Mouse (Mus musculus): ENCODE data around the gene Ctnnal1. TPM values are rescaled to one million over a fixed set of nuclear protein-coding genes. Genes with fewer than 3 reads are reported as not detected.

The Ctnnal1 gene
- total and polyA plus RNA-seq, 3 experiments: 2.3 to 6.3 TPM; not detected in 1

- Histone ChIP-seq H3K36me3 (ENCODE audit: control insufficient read depth in 1 of 2, insufficient read depth in 2 of 2, low read length in 2 of 2) (peaks cover 0 to 2% of the 10 kb centered on the region in 2 experiments; a peak in 2 of 4 replicates), H3K9me3 (replicated peaks; ENCODE audit: insufficient read depth, low read length) (no peaks in the 10 kb centered on the region), H3K9ac (ENCODE audit: control insufficient read depth, low read depth, low read length, poor library complexity, severe bottlenecking) (no peak overlapping the region), H3K27me3 (ENCODE audit: control insufficient read depth in 1 of 2, insufficient read depth in 2 of 2, low read length in 2 of 2) (no peaks in the 10 kb centered on the region), H3K27ac (ENCODE audit: control insufficient read depth, low read depth, low read length) (no peak overlapping the region), H3K4me1 (ENCODE audit: control insufficient read depth in 1 of 2, insufficient read depth in 2 of 2, low read length in 2 of 2) (peaks cover 0 to 2% of the 10 kb centered on the region in 2 experiments; a peak in 2 of 4 replicates), H3K4me3 (ENCODE audit: control insufficient read depth in 1 of 2, insufficient read depth in 1 of 2, low read depth in 2 of 2, low read length in 2 of 2) (no peak overlapping the region), H3K79me2 (ENCODE audit: control insufficient read depth, insufficient read depth, low read length, poor library complexity) (no peaks in the 10 kb centered on the region)
- DNase-seq (ENCODE audit: low read depth, low spot score): no peak
- TF ChIP-seq CHD1 (IDR thresholded peaks at IDR 0.05; ENCODE audit: low read depth, low read length): no peak
- no peak for TF ChIP-seq UBTF (IDR thresholded peaks at IDR 0.05; ENCODE audit: borderline replicate concordance, insufficient read depth, low read depth, low read length)
- TF ChIP-seq RCOR1 (IDR thresholded peaks at IDR 0.05; ENCODE audit: low read depth, low read length): no peak
- no peak for TF ChIP-seq TAL1 (IDR thresholded peaks at IDR 0.05; ENCODE audit: low read length)
- TF ChIP-seq MYB (IDR thresholded peaks at IDR 0.05; ENCODE audit: low read depth, low read length): no peak
- TF ChIP-seq ZC3H11A (IDR thresholded peaks at IDR 0.05; ENCODE audit: low read depth, low read length): no peak
- TF ChIP-seq JUND (IDR thresholded peaks at IDR 0.05; ENCODE audit: low read depth, low read length): no peak
- TF ChIP-seq ETS1 (IDR thresholded peaks at IDR 0.05; ENCODE audit: low read depth, low read length): no peak
- TF ChIP-seq MAZ (IDR thresholded peaks at IDR 0.05; ENCODE audit: low read depth, low read length): no peak
- no peak for TF ChIP-seq MXI1 (IDR thresholded peaks at IDR 0.05; ENCODE audit: low read depth, low read length)
- TF ChIP-seq SMC3 (IDR thresholded peaks at IDR 0.05; ENCODE audit: low read depth, low read length): no peak
- no peak for TF ChIP-seq RAD21 (IDR thresholded peaks at IDR 0.05; ENCODE audit: low read depth, low read length)
- TF ChIP-seq GATA1 (IDR thresholded peaks at IDR 0.05; ENCODE audit: low read depth, low read length): no peak
- no peak for TF ChIP-seq USF1 (IDR thresholded peaks at IDR 0.05; ENCODE audit: low read depth, low read length)
- no peak for TF ChIP-seq USF2 (IDR thresholded peaks at IDR 0.05; ENCODE audit: borderline replicate concordance in 1 of 2, insufficient read depth in 1 of 2, low read depth in 1 of 2, low read length in 2 of 2)
- TF ChIP-seq POLR2AphosphoS2 (IDR thresholded peaks at IDR 0.05; ENCODE audit: low read length): no peak
- TF ChIP-seq TCF12 (IDR thresholded peaks at IDR 0.05; ENCODE audit: low read depth, low read length): no peak
- TF ChIP-seq KAT2A (conservative IDR thresholded peaks at IDR 0.05; ENCODE audit: low read depth, low read length): no peak
- TF ChIP-seq POLR2AphosphoS5 (IDR thresholded peaks at IDR 0.05; ENCODE audit: borderline replicate concordance, low read depth, low read length): no peak
Measured at GRCm38 (mm10) chr4:56856371-56856949, 8.5 kb downstream of the Ctnnal1 start.

- H3K9me3 ChIP-seq (replicated peaks; ENCODE audit: insufficient read depth, low read length): no peaks in the 10 kb centered on the region
- TF ChIP-seq E2F4 (IDR thresholded peaks at IDR 0.05; ENCODE audit: borderline replicate concordance, low read depth, low read length) (no peak), EP300 (IDR thresholded peaks at IDR 0.05; ENCODE audit: low read depth in 1 of 2, low read length in 2 of 2) (no peak), ZNF384 (IDR thresholded peaks at IDR 0.05; ENCODE audit: low read depth, low read length) (no peak), MAX (IDR thresholded peaks at IDR 0.05; ENCODE audit: low read length) (no peak), SMC3 (IDR thresholded peaks at IDR 0.05; ENCODE audit: low read depth, low read length) (no peak), GATA1 (IDR thresholded peaks at IDR 0.05; ENCODE audit: low read depth, low read length) (no peak)
- DNase-seq (ENCODE audit: low read depth, low spot score): no peak
- H3K27me3 ChIP-seq (ENCODE audit: control insufficient read depth in 1 of 2, insufficient read depth in 2 of 2, low read length in 2 of 2): no peaks in the 10 kb centered on the region
- no peak overlapping the region for H3K27ac ChIP-seq (ENCODE audit: control insufficient read depth, low read depth, low read length)
- no peak overlapping the region for H3K4me3 ChIP-seq (ENCODE audit: control insufficient read depth in 1 of 2, insufficient read depth in 1 of 2, low read depth in 2 of 2, low read length in 2 of 2)
- no peaks in the 10 kb centered on the region for H3K79me2 ChIP-seq (ENCODE audit: control insufficient read depth, insufficient read depth, low read length, poor library complexity)
- no peaks in the 10 kb centered on the region for H3K36me3 ChIP-seq (ENCODE audit: control insufficient read depth in 1 of 2, insufficient read depth in 2 of 2, low read length in 2 of 2)
- no peaks in the 10 kb centered on the region for H3K4me1 ChIP-seq (ENCODE audit: control insufficient read depth in 1 of 2, insufficient read depth in 2 of 2, low read length in 2 of 2)
- H3K9ac ChIP-seq (ENCODE audit: control insufficient read depth, low read depth, low read length, poor library complexity, severe bottlenecking): no peak overlapping the region
Measured at GRCm38 (mm10) chr4:56855935-56856334, 9.1 kb downstream of the Ctnnal1 start.
